Mouse (Mus musculus) hindbrain, embryonic 15.5 days (tissue): ENCODE measurements around the gene Mov10l1. TPM values are rescaled to one million over a fixed set of nuclear protein-coding genes. Genes with fewer than 3 reads are reported as not detected.
A peak's percentile ranks its signal among the peaks of the same experiment; 100 is the strongest.

Experiments
- ATAC-seq: fragments of 200-750 bp; cut with Nextera tagmentation; 2 replicates; pipeline ENCODE4 v1.8.0; 2017; ENCODE audit warnings: low read depth, moderate number of reproducible peaks, moderate TSS enrichment; ENCODE audit not compliant: low FRiP score
- H3K27ac ChIP-seq: fragments of 300-500 bp; sonication (generic); replicated peaks from 2 replicates; pipeline ENCODE4 v1.5.1; 2015; ENCODE audit warnings: mild to moderate bottlenecking, inconsistent platforms
- H3K27me3 ChIP-seq: fragments of 300-500 bp; sonication (generic); 2 replicates; pipeline ENCODE4 v1.6.1; 2015; ENCODE audit warnings: control low read depth, inconsistent platforms
- H3K36me3 ChIP-seq: fragments of 300-500 bp; sonication (generic); 2 replicates; pipeline ENCODE4 v1.6.1; 2015; ENCODE audit warnings: control low read depth, inconsistent platforms
- H3K4me1 ChIP-seq: fragments of 300-500 bp; sonication (generic); replicated peaks from 2 replicates; pipeline ENCODE4 v1.6.1; 2015; ENCODE audit warnings: control low read depth, inconsistent platforms
- H3K4me2 ChIP-seq: fragments of 300-500 bp; sonication (generic); 2 replicates; pipeline ENCODE4 v1.6.1; 2015; ENCODE audit warnings: moderate library complexity, mild to moderate bottlenecking, inconsistent platforms
- H3K4me3 ChIP-seq: fragments of 300-500 bp; sonication (generic); 2 replicates; pipeline ENCODE4 v1.5.1; 2015; ENCODE audit warnings: mild to moderate bottlenecking, inconsistent platforms
- H3K9ac ChIP-seq: fragments of 300-500 bp; sonication (generic); 2 replicates; pipeline ENCODE4 v1.6.1; 2015; ENCODE audit warnings: inconsistent platforms
- H3K9me3 ChIP-seq: fragments of 300-500 bp; sonication (generic); 2 replicates; pipeline ENCODE4 v1.6.1; 2016; ENCODE audit warnings: control low read depth, inconsistent platforms
- WGBS: fragments of 180-500 bp; shearing (Covaris S2); methylation state at CpG from one replicate; pipeline ENCODE4 v1.1.7; 2015; 5-methylcytosine and 5-hydroxymethylcytosine counted together
- polyA plus RNA-seq: library from polyadenylated mRNA; unstranded; fragments of >200 nt; fragmentation: Nextera tagmentation; extraction: Ambion mirVana; gene quantifications from 2 replicates; pipeline ENCODE4 v1.2.1, GENCODE M21; 2015

Gene Mov10l1
- polyA plus RNA-seq, 1 experiment from 2014 or later, result not detected

DNA sequence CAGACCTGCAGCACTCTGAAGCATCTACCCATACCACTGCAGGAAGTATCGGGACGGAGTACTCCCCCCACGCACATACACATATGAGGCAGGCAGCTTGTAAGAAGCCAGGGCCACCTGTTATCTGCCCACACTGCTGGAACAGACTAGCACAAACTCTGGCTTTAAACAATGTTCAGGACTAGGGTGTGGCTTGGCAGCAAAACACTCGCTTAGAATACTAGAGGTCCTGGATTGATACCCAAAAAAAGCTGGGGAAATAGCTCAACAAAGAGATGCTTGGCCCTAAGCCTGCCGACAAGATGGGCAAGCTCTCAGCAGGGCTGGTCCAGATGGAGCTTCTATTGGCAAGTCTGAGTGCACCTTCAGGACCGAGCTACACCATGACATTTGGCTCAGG is 80.8 kb downstream of the Mov10l1 start:
- no peak overlapping the region for H3K4me2 ChIP-seq
- H3K4me1 ChIP-seq, result peaks cover 20% of the 10 kb centered on the region
- peaks cover 25% of the 10 kb centered on the region for H3K27me3 ChIP-seq
- ATAC-seq, result no peak
- no peaks in the 10 kb centered on the region for H3K36me3 ChIP-seq
- H3K27ac ChIP-seq, result no peak overlapping the region
- no peak overlapping the region for H3K9ac ChIP-seq
- 71% methylated on average over 6 of the region's 6 CpGs for WGBS
- H3K4me3 ChIP-seq, result no peak overlapping the region
- H3K9me3 ChIP-seq, result no peaks in the 10 kb centered on the region

DNA sequence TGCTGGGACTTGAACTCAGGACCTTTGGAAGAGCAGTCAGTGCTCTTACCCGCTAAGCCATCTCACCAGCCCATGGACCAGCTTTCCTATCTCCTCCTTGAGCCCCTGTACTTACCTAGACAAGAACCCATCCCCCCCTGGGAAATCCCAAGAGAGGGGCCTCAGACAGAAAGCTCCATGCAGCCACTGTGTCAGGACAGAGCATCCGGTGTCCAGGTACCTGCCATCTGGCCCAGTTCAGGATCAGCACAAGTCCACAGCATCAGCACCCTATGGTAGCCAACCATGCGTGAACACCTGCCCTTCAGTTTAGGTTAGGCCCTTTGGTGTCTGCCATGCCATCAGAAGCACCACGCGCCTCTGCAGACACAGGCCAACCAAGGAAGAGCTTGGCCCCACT is 82.2 kb downstream of the Mov10l1 start:
- peaks cover 25% of the 10 kb centered on the region for H3K27me3 ChIP-seq
- peaks cover 12% of the 10 kb centered on the region for H3K4me1 ChIP-seq
- WGBS, result 96% methylated on average over 5 of the region's 5 CpGs
- H3K36me3 ChIP-seq, result no peaks in the 10 kb centered on the region
- H3K4me2 ChIP-seq, result no peak overlapping the region
- no peak for ATAC-seq
- H3K27ac ChIP-seq, result no peak overlapping the region
- no peak overlapping the region for H3K4me3 ChIP-seq
- no peaks in the 10 kb centered on the region for H3K9me3 ChIP-seq
- H3K9ac ChIP-seq, result no peak overlapping the region

- WGBS, result 42% methylated on average over 35 of the region's 35 CpGs
- H3K4me1 ChIP-seq, result no peaks in the 10 kb centered on the region; the same call in 1 of the 2 replicates
- no peak overlapping the region for H3K9ac ChIP-seq
- no peak overlapping the region for H3K27ac ChIP-seq
- H3K4me3 ChIP-seq, result no peak overlapping the region
- H3K36me3 ChIP-seq, result no peaks in the 10 kb centered on the region
- no peak overlapping the region for H3K4me2 ChIP-seq
- H3K27me3 ChIP-seq, result peaks cover 25% of the 10 kb centered on the region
- ATAC-seq, result no peak
- H3K9me3 ChIP-seq, result no peaks in the 10 kb centered on the region
Observed at GRCm38 (mm10) chr15:89067609-89068008, 84.9 kb downstream of the Mov10l1 start.

GRCm38 (mm10) chr15:89068226-89068625 is 85.5 kb downstream of the Mov10l1 start:
- no peaks in the 10 kb centered on the region for H3K36me3 ChIP-seq
- no peaks in the 10 kb centered on the region; the same call in 1 of the 2 replicates for H3K4me1 ChIP-seq
- no peak for ATAC-seq
- no peaks in the 10 kb centered on the region for H3K9me3 ChIP-seq
- H3K27ac ChIP-seq, result no peak overlapping the region
- no peak overlapping the region for H3K4me2 ChIP-seq
- H3K9ac ChIP-seq, result no peak overlapping the region
- no peak overlapping the region for H3K4me3 ChIP-seq
- 38% methylated on average over 26 of the region's 26 CpGs for WGBS
- peaks cover 25% of the 10 kb centered on the region for H3K27me3 ChIP-seq

DNA sequence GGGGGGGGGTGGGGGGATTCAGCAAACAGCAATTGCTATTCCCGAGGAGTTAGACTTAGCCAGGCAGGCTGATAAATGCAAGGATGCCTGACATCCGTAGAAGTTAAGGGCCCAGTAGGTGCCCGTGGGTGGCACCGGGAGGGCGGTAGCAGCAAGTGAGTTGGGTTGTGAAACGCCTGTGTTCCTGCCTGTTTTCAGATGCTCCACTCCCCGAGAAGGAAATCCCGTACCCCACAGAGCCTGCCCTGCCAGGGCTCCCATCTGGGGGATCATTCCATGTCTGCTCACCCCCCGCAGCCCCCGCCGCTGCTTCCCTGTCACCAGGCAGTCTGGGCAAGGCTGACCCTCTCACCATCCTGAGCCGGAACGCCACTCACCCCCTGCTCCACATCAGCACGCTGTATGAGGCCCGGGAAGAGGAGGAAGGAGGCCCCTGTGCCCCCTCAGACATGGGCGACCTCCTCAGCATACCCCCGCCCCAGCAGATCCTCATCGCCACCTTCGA is 86.7 kb downstream of the Mov10l1 start:
- no peak overlapping the region for H3K9ac ChIP-seq
- H3K27me3 ChIP-seq, result peaks cover 25% of the 10 kb centered on the region
- H3K9me3 ChIP-seq, result no peaks in the 10 kb centered on the region
- H3K36me3 ChIP-seq, result no peaks in the 10 kb centered on the region
- no peak overlapping the region for H3K4me2 ChIP-seq
- H3K4me1 ChIP-seq, result peaks cover 3% of the 10 kb centered on the region; the same call in 1 of the 2 replicates
- no peak overlapping the region for H3K4me3 ChIP-seq
- H3K27ac ChIP-seq, result no peak overlapping the region
- 82% methylated on average over 19 of the region's 19 CpGs for WGBS
- no peak for ATAC-seq

- no peaks in the 10 kb centered on the region for H3K36me3 ChIP-seq
- H3K27me3 ChIP-seq, result peaks cover 22% of the 10 kb centered on the region
- no peak for ATAC-seq
- H3K27ac ChIP-seq, result no peak overlapping the region
- no peaks in the 10 kb centered on the region for H3K9me3 ChIP-seq
- no peak overlapping the region for H3K9ac ChIP-seq
- no peak overlapping the region for H3K4me3 ChIP-seq
- H3K4me1 ChIP-seq, result peaks cover 16% of the 10 kb centered on the region
- 74% methylated on average over 24 of the region's 24 CpGs for WGBS
- no peak overlapping the region for H3K4me2 ChIP-seq
Observed at GRCm38 (mm10) chr15:89070606-89071005, 87.9 kb downstream of the Mov10l1 start.

- Histone ChIP-seq H3K4me3 (no peak overlapping the region), H3K36me3 (no peaks in the 10 kb centered on the region), H3K4me1 (peaks cover 42% of the 10 kb centered on the region), H3K27ac (peak overlapping the region; percentile 93; the same call in 1 of the 2 replicates), H3K4me2 (no peak overlapping the region), H3K27me3 (no peaks in the 10 kb centered on the region), H3K9me3 (no peaks in the 10 kb centered on the region), H3K9ac (no peak overlapping the region)
- 86% methylated on average over 10 of the region's 10 CpGs for whole genome bisulfite sequencing
- no peak for ATAC-seq
Observed at GRCm38 (mm10) chr15:89073993-89074603, 91.4 kb downstream of the Mov10l1 start.

- Histone ChIP-seq H3K36me3 (0 out of 2 replicates have a peak, but pooled peaks cover 2% of the 10 kb centered on the region), H3K9ac (peak within 1 kb of the TSS; percentile 84), H3K9me3 (no peaks in the 10 kb centered on the region), H3K4me1 (peaks cover 42% of the 10 kb centered on the region), H3K4me2 (peak within 1 kb of the TSS; percentile 79), H3K4me3 (peak within 1 kb of the TSS; percentile 89), H3K27me3 (no peaks in the 10 kb centered on the region), H3K27ac (peak within 1 kb of the TSS; percentile 93)
- ATAC-seq, result no peak
- 25% methylated on average over 11 of the region's 11 CpGs for WGBS
Observed at GRCm38 (mm10) chr15:89074613-89075477, 92.1 kb downstream of the Mov10l1 start, which contains the start of gene Trabd. Gene Trabd (plus strand): TSS chr15:89075124.

DNA sequence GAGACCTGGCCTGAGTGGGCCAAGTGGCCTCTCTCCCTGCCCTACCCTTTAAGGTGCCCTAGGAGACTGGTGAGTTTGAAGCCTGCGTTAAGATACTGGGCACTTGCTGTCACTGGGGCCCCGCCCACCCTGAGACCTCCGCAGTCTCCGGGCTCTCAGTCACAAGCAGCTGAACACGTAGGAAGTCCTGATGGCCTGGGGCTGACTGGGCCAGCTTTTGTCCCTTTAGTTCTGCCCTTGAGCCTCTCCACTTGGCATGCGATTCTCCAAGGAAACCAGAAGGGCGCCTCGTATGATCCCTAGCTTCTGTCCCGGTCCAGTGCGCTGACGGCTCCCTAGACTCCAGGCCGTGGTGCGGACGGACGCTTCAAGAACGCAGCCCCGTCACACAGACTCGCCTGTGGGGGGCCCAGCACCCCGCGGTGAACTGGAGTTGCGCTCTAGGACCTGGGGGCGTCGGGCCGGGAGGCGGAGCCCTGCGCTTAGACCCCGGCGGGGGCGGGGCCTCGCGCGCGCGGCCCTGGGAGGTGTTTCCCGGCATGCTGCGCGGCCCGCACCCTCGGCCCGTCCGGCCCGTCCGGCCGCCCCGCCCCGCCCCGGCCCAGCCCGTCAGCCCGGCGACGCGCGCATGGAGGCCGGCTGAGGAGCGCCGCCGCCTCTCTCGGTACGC is 92.9 kb downstream of the Mov10l1 start:
- Histone ChIP-seq H3K9ac (peak overlapping the region; percentile 84), H3K4me3 (peak overlapping the region; percentile 89), H3K4me1 (peaks cover 42% of the 10 kb centered on the region), H3K9me3 (no peaks in the 10 kb centered on the region), H3K27me3 (no peaks in the 10 kb centered on the region), H3K36me3 (0 out of 2 replicates have a peak, but pooled peaks cover 2% of the 10 kb centered on the region), H3K27ac (peak overlapping the region; percentile 93), H3K4me2 (peak overlapping the region; percentile 79)
- ATAC-seq, result peak; percentile 93
- WGBS, result under 1% methylated on average over 54 of the region's 59 CpGs

DNA sequence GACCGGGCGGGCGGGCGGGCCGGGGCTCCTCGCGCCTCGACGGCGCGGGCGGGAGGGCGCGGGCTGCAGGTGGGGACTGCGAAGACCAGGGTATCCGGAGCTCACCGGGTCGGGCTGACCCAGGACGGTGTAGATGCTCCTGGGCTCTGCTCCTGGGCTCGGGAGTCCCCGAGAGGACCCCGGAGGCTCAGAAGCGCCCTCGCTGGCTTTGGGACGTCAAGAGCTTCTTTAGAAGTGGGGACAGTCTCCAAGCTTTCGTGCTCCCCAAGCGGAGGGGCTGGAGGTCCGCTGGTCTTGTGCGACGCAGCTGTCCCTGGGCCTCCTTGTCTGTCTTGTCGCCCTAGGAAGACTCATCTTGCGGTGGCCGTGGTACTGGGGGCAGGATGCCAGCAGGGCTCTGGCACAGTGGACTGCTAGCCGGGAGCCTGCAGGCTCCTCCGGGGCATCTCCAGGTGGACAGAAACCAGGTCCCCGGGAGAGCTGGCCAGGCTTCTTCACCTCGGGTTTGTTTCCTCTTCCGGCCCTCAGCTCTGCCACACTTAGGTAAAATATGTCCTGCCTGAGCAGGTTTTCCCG is 93.5 kb downstream of the Mov10l1 start:
- WGBS, result under 1% methylated on average over 24 of the region's 39 CpGs
- H3K27me3 ChIP-seq, result no peaks in the 10 kb centered on the region
- H3K4me1 ChIP-seq, result peaks cover 42% of the 10 kb centered on the region
- H3K4me2 ChIP-seq, result peak overlapping the region; percentile 79
- ATAC-seq, result peak; percentile 73
- H3K9me3 ChIP-seq, result no peaks in the 10 kb centered on the region
- peak overlapping the region; percentile 84 for H3K9ac ChIP-seq
- H3K4me3 ChIP-seq, result peak overlapping the region; percentile 89
- H3K27ac ChIP-seq, result peak overlapping the region; percentile 93
- 0 out of 2 replicates have a peak, but pooled peaks cover 2% of the 10 kb centered on the region for H3K36me3 ChIP-seq

DNA sequence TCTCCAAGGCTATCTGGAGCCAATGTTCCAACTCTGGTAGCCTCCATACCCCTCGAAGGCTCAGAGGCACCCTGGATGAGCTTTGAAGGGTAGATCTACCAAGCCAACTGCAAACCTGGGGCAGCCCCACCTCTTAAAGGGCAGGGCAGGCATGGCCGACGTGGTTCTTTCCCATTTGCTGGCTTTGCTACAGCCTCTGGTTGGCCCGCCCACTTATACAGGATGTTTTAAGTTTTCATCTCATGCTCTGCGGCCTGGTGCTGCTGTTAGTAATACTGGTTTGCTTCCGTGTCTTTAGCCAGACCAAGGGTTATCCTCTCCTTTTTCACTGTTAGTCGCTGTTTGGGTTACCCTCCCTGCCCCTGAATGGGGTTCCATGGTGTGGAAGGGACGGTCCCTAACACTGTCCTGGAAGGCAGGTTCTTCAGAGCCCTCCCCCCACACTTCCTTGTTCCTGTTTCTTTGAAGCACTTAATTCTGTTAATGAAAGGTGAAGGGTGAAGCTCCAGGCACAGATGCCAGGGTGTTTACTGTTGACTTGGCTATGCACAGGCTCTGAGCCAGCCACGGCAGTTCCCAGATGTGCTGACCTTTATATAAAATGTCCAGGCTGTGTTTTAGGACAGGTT is 95.6 kb downstream of the Mov10l1 start:
- ATAC-seq, result no peak
- H3K27ac ChIP-seq, result no peak overlapping the region
- H3K4me2 ChIP-seq, result peak overlapping the region; percentile 79
- no peaks in the 10 kb centered on the region for H3K9me3 ChIP-seq
- 71% methylated on average over 9 of the region's 9 CpGs for WGBS
- no peak overlapping the region for H3K9ac ChIP-seq
- peaks cover 9% of the 10 kb centered on the region for H3K36me3 ChIP-seq
- H3K4me3 ChIP-seq, result peak overlapping the region; percentile 1; the same call in 1 of the 2 replicates
- peaks cover 42% of the 10 kb centered on the region for H3K4me1 ChIP-seq
- H3K27me3 ChIP-seq, result no peaks in the 10 kb centered on the region
